Mouse (Mus musculus) E14TG2a.4 (cell line): ENCODE results near the gene A730009L09Rik.

Experiments used
- CTCF ChIP-seq: conservative IDR thresholded peaks from 2 replicates; pipeline ENCODE4 v1.5.1; 2014; ENCODE audit warnings: low read length
- POU5F1 ChIP-seq: IDR thresholded peaks from 2 replicates; pipeline ENCODE4 v1.6.1; 2014; ENCODE audit warnings: low read length, borderline replicate concordance

DNA sequence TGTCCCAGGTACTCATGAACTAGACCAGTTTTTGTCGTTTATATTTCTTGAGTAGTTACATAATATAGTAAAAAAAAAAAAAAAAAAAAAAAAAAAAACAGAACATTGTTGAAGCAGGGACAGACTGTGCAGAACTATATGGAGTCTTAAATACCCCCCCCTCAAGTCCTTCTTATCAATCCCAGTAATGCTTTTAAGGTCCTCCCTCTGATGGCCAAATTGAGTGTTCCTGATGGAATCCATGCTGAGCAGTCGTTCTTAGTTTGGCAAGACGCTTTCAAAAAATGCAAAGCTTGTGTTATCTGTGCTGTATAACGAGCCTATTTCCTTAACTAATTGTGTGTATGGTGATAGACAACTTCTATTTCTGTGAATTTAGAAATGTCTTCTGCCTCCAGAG is 40.2 kb upstream of the A730009L09Rik start:
- no peak for TF ChIP-seq CTCF
- TF ChIP-seq POU5F1 = no peak
